Mouse (Mus musculus): ENCODE results near the gene Ms4a7.
"Not testable (repeated sequence)": the region's sequence is repeated elsewhere in the genome, so short reads cannot be mapped to it uniquely, and the experiment has no call there.

Ms4a7 gene

GRCm38 (mm10) chr19:11335932-11336331, at the start of gene Ms4a7:
Gene Ms4a7 (minus strand): TSS chr19:11336146.
- ChIA-PET CTCF (interaction anchor here in 1 of 4 experiments (0.6 kb wide), 1 partner anchor 268 kb away, joined by 3 read pairs; no protein-coding TSS in a partner anchor), POLR2A (no interaction called here)

- POLR2A ChIA-PET = no interaction called here
- CTCF ChIA-PET = no interaction called here
These were observed 40.5 kb upstream of the Ms4a7 start for GRCm38 (mm10) chr19:11376399-11376798.

DNA sequence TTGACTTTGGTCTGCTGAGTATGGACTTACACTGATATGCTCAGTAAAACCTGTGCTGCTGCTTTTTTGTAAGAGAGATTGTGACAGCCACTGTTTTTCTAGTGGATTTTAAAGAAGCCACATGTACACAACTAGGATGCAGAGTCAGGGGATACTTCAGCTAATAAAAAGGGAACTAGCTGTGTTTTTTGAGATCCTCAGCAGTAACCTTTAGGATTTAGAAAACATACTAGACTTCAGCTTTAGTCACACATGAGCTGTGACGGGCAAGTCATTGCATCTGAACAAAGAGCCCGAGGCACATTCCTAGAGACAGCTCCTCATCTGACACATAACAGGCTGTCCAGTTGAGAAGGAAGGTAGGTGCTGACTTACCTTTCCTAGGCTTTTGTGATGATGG, 39.3 kb upstream of the Ms4a7 start, which contains the start of gene Ms4a4a:
Ms4a4a (plus strand) TSS at position 251 of the 400 bp plus-strand sequence.
- CTCF ChIA-PET = no interaction called here
- POLR2A ChIA-PET = interaction anchor here in 1 of 4 experiments (0.6 kb wide), 1 partner anchor 375 kb away, joined by 4 read pairs; no protein-coding TSS in a partner anchor

DNA sequence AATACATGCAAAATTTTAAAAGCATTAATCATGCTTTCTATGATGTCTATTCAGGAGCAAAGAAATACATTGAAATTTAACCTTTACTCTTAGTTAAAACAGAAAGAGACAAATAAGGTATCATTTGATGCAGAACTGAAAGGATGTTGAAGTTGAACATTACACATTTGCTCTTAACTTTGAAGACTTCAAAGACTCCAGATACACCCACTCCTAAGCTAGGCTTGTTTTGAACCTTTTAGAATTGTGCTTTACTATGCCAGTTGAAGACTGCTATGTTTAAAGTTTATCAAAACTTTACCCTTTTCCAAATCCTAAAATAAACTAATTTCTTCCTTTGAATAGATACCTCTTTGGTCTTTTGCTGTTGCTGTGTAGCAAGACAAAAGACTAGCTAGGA, 35.2 kb upstream of the Ms4a7 start:
- POLR2A ChIA-PET = interaction anchor here in 1 of 4 experiments (0.7 kb wide), 1 partner anchor 247 kb away, joined by 3 read pairs; no protein-coding TSS in a partner anchor
- CTCF ChIA-PET = no interaction called here

- ChIA-PET CTCF (no interaction called here), POLR2A (no interaction called here)
These were observed 32.4 kb upstream of the Ms4a7 start for GRCm38 (mm10) chr19:11368310-11368709.

DNA sequence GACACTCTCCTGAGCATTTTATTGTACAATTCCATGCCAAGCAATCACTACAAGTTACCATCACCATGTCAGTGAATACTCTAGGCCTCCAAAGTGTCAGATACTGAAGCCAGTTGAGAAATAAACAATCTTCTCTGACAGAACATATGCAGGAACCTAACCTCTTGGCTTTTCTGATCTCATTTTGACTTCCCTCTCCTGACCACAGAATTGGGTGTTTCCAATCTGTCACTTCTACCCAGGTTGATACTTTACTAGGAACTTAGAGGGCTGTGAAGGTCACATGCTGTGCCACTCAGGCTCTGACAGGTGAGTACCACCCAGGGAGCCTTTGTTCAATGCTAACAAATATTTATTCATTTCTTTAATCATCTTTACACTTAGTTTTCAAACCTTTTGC, 26.1 kb upstream of the Ms4a7 start:
- CTCF ChIA-PET = no interaction called here
- POLR2A ChIA-PET = interaction anchor here in 1 of 4 experiments (0.6 kb wide), 1 partner anchor 522 kb away, joined by 3 read pairs; no protein-coding TSS in a partner anchor

DNA sequence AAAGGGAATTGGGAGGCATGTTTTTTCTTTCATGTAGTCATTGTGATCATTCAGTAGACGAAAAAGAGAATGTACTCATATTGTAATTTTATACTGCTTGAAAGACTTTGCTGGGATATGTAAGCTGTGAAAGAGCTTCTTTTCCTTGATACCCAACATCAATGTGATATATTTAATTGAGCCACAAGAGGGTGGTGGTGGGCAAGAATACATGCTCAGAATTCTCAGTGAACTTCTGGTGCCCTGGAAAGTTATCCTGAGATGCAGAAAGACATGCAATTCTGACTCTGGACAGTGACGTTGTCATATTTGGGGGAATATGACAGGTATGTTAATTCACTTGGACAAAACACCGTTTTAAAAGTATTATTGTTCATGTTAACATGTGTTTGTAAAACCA, 24.2 kb upstream of the Ms4a7 start:
- ChIA-PET POLR2A (no interaction called here), CTCF (interaction anchor here in 2 of 4 experiments (0.6 to 0.8 kb wide), 3 partner anchors 13 to 357 kb away, joined by 3 to 5 read pairs (median 3); no protein-coding TSS in a partner anchor)

DNA sequence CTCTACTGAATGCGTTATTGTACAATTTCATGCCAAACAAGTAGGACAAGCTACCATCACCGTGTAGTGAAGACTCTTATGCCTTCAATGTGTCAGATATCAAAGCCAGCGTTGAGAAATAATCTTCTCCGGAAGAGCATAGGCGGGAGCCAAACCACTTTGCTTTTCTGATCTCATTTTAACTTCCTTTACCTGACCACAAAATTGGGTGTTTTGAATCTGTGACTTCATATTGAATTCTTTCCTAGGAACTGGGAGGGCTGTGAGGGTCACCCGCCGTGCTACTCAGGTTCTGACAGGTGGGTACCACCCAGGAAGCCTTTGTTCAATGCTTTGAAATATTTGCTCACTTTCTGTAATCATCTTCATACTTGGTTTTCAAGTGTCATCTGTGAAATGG, 19.8 kb upstream of the Ms4a7 start:
- CTCF ChIA-PET = no interaction called here

DNA sequence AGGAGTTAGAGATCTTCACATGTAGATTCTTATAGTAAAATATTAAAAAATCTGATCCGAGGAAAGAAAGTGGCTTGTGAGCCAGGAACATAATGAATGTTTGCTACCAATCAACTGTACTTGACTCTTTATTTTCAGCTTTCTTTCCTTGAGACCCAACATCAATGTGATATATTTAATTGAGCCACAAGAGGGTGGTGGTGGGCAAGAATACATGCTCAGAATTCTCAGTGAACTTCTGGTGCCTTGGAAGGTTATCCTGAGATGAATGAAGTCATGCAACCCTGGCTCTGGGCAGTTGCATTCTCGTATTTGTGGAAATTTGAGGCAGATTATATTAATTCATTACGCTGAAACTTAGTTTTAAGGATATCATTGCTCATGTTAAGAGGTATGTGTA, 15.9 kb upstream of the Ms4a7 start:
- ChIA-PET CTCF (interaction anchor here in 2 of 4 experiments (0.7 to 0.8 kb wide), 2 partner anchors 28 to 251 kb away, joined by 3 read pairs; no protein-coding TSS in a partner anchor), POLR2A (no interaction called here)

More for the DNA sequence above, 19.8 kb upstream of the Ms4a7 start:
- POLR2A ChIA-PET = no interaction called here

GRCm38 (mm10) chr19:11349698-11350481, 13.9 kb upstream of the Ms4a7 start:
- CTCF ChIA-PET = interaction anchor here in 2 of 4 experiments (0.6 to 1.4 kb wide), 3 partner anchors 56 to 492 kb away, joined by 3 read pairs; no protein-coding TSS in a partner anchor
- POLR2A ChIA-PET = interaction anchor here in 1 of 4 experiments (1.0 kb wide), 1 partner anchor 51 kb away, joined by 3 read pairs; no protein-coding TSS in a partner anchor

- CTCF ChIA-PET = no interaction called here
These were observed 8.0 kb upstream of the Ms4a7 start for GRCm38 (mm10) chr19:11343992-11344391.

DNA sequence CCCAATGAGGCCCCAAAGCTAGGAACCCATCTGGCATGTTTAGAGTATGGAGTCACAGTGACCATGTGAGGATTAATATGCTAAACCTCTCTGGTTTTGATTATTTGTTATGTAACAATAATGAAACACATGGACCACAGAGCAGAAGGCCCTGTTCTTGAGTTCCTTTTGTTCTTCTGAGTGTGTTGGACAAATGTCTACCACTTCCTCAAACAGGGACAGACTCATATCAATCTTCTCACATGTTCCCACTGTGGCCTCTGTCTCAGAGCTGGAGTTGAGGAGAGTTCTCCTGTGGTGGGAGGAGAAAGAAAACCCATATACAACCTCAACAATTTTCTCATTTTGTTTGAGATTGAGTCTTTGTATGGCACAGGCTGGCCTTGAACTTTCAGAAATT, 7.2 kb upstream of the Ms4a7 start:
- ChIA-PET CTCF (no interaction called here), POLR2A (no interaction called here)

More at GRCm38 (mm10) chr19:11343992-11344391, 8.0 kb upstream of the Ms4a7 start:
- POLR2A ChIA-PET = no interaction called here

DNA sequence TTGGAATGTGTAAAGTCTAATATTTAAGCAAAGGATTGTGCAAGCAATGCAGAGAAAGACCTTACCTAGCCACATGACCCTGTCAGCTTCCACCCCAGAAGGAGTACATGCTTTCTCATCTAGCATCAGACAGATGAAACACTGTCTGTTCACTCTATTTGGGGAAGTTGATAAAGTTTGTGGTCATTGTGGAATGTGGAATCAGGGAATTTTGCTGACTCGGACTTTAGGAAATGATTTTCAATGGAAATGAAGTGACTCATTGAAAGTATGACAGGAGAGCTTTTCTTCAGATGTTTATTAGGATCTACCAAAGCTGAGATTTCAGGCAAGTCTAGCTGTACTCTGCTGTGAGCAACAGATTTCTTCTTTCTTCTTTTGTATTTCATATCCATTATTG, 14.8 kb downstream of the Ms4a7 start:
- CTCF ChIA-PET = no interaction called here
- POLR2A ChIA-PET = no interaction called here

DNA sequence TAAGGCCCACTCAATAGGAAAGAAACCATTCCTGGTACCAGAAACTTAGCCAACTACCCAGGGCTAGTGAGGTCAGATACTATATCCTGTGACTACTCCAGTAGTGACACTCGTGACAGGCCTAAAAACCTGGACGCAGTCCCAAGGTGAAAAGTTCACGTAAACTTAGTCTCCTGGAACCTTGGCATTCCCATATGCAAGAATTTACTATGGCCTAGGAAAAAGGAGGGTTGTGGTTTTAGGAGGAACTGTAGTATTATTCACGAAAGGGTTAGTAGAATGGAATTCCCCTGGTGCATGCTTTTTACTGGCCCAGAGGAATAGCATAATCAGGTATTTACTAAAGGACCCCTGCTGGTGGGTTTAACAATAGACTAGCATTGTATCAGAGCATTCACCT, 19.2 kb downstream of the Ms4a7 start:
- ChIA-PET CTCF (no interaction called here), POLR2A (interaction anchor here in 2 of 4 experiments (1.0 kb wide), 2 partner anchors 18 kb away, joined by 3 to 4 read pairs; no protein-coding TSS in a partner anchor)

- ChIA-PET CTCF (interaction anchor here in 1 of 4 experiments (0.7 kb wide), 1 partner anchor 49 kb away, joined by 4 read pairs; no protein-coding TSS in a partner anchor), POLR2A (no interaction called here)
These were observed 21.6 kb downstream of the Ms4a7 start, which contains the start of gene Ms4a14 for GRCm38 (mm10) chr19:11314354-11314753. Gene Ms4a14 (minus strand): TSS chr19:11314454.

- ChIA-PET POLR2A (interaction anchor here in 3 of 4 experiments (0.5 to 2.3 kb wide), 5 partner anchors 9 to 29 kb away, joined by 3 to 8 read pairs (median 3); no protein-coding TSS in a partner anchor), CTCF (no interaction called here)
These were observed 27.1 kb downstream of the Ms4a7 start for GRCm38 (mm10) chr19:11308888-11309287.

- POLR2A ChIA-PET = interaction anchor here (0.6 to 1.7 kb wide), 20 partner anchors 8 to 711 kb away, joined by 3 to 16 read pairs (median 4); partner anchors contain the start of genes Ccdc86 (in 1 of the 4) and Osbp (in 1 of the 4)
- CTCF ChIA-PET = not testable (repeated sequence)
These were observed 36.4 kb downstream of the Ms4a7 start for GRCm38 (mm10) chr19:11299529-11299928.

GRCm38 (mm10) chr19:11298939-11299338, 37.0 kb downstream of the Ms4a7 start:
- CTCF ChIA-PET = no interaction called here
- POLR2A ChIA-PET = interaction anchor here (0.6 to 1.7 kb wide), 21 partner anchors 9 to 711 kb away, joined by 3 to 16 read pairs (median 3); partner anchors contain the start of genes Ccdc86 (in 1 of the 4) and Osbp (in 1 of the 4)

- CTCF ChIA-PET = interaction anchor here in 1 of 4 experiments (0.6 to 0.9 kb wide), 2 partner anchors 56 to 102 kb away, joined by 3 read pairs; no protein-coding TSS in a partner anchor
- POLR2A ChIA-PET = interaction anchor here (0.6 to 2.0 kb wide), 10 partner anchors 8 to 917 kb away, joined by 3 to 15 read pairs (median 3); partner anchors contain the start of genes Ms4a1 (in 1 of the 4) and Osbp (in 1 of the 4)
These were observed 42.3 kb downstream of the Ms4a7 start for GRCm38 (mm10) chr19:11293616-11294015.

DNA sequence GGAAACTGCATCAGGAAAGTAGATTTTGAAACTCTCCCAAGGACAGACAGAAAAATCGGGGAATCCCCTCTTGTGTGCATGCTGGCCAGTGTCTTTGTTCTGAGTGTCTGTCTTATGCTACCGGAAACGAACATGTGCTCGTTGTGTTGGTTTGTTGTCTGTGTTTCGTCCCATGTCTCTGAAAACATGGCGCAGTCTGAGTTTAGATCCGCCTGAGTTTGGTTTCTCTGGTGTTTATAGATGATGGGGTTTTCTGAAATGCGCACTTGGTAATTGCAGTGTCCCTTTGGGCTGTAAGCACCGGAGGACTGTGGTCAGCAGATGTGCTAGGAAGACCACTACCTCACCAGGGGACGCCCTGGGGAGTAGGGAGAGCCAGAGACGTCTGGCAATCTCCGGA, 43.0 kb downstream of the Ms4a7 start:
- CTCF ChIA-PET = interaction anchor here in 1 of 4 experiments (0.6 kb wide), 1 partner anchor 102 kb away, joined by 3 read pairs; no protein-coding TSS in a partner anchor
- POLR2A ChIA-PET = interaction anchor here (0.6 to 1.6 kb wide), 14 partner anchors 8 to 916 kb away, joined by 3 to 15 read pairs (median 3); partner anchors contain the start of genes Ms4a1 (in 1 of the 4) and Osbp (in 1 of the 4)
